Mouse (Mus musculus) forebrain, embryonic 16.5 days (tissue): Measurements from ENCODE around the gene Sox6. TPM values are rescaled to one million over a fixed set of nuclear protein-coding genes. Genes with fewer than 3 reads are reported as not detected.

Source experiments
- ATAC-seq: fragments of 200-750 bp; cut with Nextera tagmentation; 2 replicates; pipeline ENCODE4 v1.8.0; 2017; ENCODE audit warnings: mild to moderate bottlenecking, moderate library complexity
- H3K27ac ChIP-seq: fragments of 300-500 bp; sonication (generic); 2 replicates; pipeline ENCODE4 v1.5.1; 2014; ENCODE audit warnings: low read length, control low read depth
- H3K27me3 ChIP-seq: fragments of 300-500 bp; sonication (generic); replicated peaks from 2 replicates; pipeline ENCODE4 v1.6.1; 2014; ENCODE audit warnings: low read length; ENCODE audit not compliant: control insufficient read depth, insufficient read depth
- H3K36me3 ChIP-seq: fragments of 300-500 bp; sonication (generic); 2 replicates; pipeline ENCODE4 v1.6.1; 2014; ENCODE audit not compliant: control insufficient read depth, insufficient read depth
- H3K4me1 ChIP-seq: fragments of 300-500 bp; sonication (generic); replicated peaks from 2 replicates; pipeline ENCODE4 v1.6.1; 2014; ENCODE audit warnings: low read length; ENCODE audit not compliant: control insufficient read depth, insufficient read depth
- H3K4me2 ChIP-seq: fragments of 300-500 bp; sonication (generic); 2 replicates; pipeline ENCODE4 v1.6.1; 2014; ENCODE audit warnings: mild to moderate bottlenecking, low read length, control low read depth
- H3K4me3 ChIP-seq: fragments of 300-500 bp; sonication (generic); replicated peaks from 2 replicates; pipeline ENCODE4 v1.5.1; 2014; ENCODE audit warnings: mild to moderate bottlenecking, low read length, control low read depth
- H3K9ac ChIP-seq: fragments of 300-500 bp; sonication (generic); replicated peaks from 2 replicates; pipeline ENCODE4 v1.6.1; 2014; ENCODE audit warnings: low read depth, low read length, control low read depth
- H3K9me3 ChIP-seq: fragments of 300-500 bp; sonication (generic); 2 replicates; pipeline ENCODE4 v1.6.1; 2016; ENCODE audit warnings: low read length; ENCODE audit not compliant: control insufficient read depth
- whole genome bisulfite sequencing: fragments of 180-500 bp; shearing (Covaris S2); extraction: QIAGEN DNeasy Blood & Tissue Kit; methylation state at CpG from one replicate; pipeline ENCODE4 v1.1.7; 2014; 5-methylcytosine and 5-hydroxymethylcytosine counted together
- polyA plus RNA-seq: library from polyadenylated mRNA; unstranded; fragments of >200 nt; fragmentation: Nextera tagmentation; extraction: Ambion mirVana; gene quantifications from 2 replicates; pipeline ENCODE4 v1.2.1, GENCODE M21; 2015

Sox6 gene
- polyA plus RNA-seq, 1 experiment from 2014 or later = 96.5 TPM

DNA sequence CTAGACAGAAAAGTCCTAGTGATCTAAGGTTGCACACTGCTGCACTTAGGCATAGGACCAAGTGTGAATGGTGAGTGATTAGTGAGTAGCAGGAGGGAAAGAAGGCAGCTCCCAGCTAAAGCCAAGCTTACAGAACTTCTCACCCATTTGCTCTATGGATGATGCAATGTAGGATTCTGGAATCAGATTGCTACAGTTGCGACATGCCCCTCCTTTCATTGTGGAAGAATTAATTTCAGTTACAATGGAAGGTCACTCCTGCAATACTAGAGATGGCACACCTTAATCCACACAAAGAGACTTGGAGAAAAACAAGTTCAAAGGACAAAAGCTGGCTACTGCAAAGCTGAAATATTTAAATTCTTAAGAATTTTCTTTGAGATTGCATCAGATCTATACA lies 305.8 kb downstream of the Sox6 start:
- no peak overlapping the region for H3K4me2 ChIP-seq
- H3K9me3 ChIP-seq = no peaks in the 10 kb centered on the region
- no peak overlapping the region for H3K27ac ChIP-seq
- 57% methylated on average over 1 of the region's 1 CpGs for WGBS
- H3K36me3 ChIP-seq = no peaks in the 10 kb centered on the region
- ATAC-seq = no peak
- H3K4me1 ChIP-seq = 0 out of 2 replicates have a peak, but pooled peaks cover 4% of the 10 kb centered on the region
- no peaks in the 10 kb centered on the region for H3K27me3 ChIP-seq
- no peak overlapping the region for H3K4me3 ChIP-seq
- no peak overlapping the region for H3K9ac ChIP-seq

DNA sequence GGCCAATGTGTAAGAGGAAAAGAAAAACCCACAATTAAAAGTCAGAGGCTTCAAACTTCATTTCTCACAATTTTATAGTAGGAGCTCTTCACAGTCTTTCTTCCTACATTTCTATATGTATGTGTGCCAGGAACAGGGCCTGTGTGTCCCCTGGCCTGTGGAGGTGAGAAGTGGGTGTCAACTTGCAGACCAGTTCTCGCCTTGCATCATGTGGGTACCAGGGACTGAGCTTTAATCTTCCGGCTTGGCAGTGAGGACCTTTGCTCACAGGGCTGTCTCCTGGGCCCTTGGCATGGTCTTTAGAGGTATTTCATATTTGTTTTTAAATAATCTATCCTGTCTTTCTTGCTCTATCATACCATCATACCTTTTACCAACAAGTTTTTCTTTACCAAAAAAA lies 311.8 kb downstream of the Sox6 start:
- peaks cover 9% of the 10 kb centered on the region for H3K4me1 ChIP-seq
- WGBS = 92% methylated on average over 2 of the region's 2 CpGs
- no peak for ATAC-seq

DNA sequence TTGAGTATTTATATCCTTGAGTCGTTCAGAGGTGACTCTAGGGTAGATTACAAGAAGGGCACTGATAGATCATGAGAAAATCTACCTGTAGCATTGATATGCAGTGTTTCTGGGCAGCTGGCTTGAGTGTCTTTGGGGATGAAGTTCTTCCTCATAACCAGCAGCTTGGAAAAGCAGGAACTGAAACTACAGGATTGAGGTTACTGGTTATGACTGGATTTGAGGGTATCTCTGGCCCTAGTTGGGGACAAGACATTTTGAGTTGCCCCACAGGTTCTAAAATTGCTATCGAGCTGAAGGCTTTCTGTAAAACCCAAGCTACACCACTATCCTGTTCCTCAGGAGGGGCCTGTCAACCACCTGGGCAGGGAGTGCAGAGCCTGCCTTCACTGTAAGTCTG lies 314.2 kb downstream of the Sox6 start:
- no peak for ATAC-seq
- Histone ChIP-seq H3K27ac (no peak overlapping the region), H3K27me3 (no peaks in the 10 kb centered on the region), H3K9me3 (no peaks in the 10 kb centered on the region), H3K4me3 (no peak overlapping the region), H3K4me2 (no peak overlapping the region), H3K4me1 (peaks cover 12% of the 10 kb centered on the region), H3K9ac (no peak overlapping the region), H3K36me3 (no peaks in the 10 kb centered on the region)
- 86% methylated on average over 2 of the region's 2 CpGs for WGBS

More for the DNA sequence above, 311.8 kb downstream of the Sox6 start:
- H3K9me3 ChIP-seq = no peaks in the 10 kb centered on the region
- H3K27me3 ChIP-seq = no peaks in the 10 kb centered on the region
- H3K27ac ChIP-seq = no peak overlapping the region
- H3K4me2 ChIP-seq = no peak overlapping the region
- no peaks in the 10 kb centered on the region for H3K36me3 ChIP-seq
- H3K9ac ChIP-seq = no peak overlapping the region
- H3K4me3 ChIP-seq = no peak overlapping the region

DNA sequence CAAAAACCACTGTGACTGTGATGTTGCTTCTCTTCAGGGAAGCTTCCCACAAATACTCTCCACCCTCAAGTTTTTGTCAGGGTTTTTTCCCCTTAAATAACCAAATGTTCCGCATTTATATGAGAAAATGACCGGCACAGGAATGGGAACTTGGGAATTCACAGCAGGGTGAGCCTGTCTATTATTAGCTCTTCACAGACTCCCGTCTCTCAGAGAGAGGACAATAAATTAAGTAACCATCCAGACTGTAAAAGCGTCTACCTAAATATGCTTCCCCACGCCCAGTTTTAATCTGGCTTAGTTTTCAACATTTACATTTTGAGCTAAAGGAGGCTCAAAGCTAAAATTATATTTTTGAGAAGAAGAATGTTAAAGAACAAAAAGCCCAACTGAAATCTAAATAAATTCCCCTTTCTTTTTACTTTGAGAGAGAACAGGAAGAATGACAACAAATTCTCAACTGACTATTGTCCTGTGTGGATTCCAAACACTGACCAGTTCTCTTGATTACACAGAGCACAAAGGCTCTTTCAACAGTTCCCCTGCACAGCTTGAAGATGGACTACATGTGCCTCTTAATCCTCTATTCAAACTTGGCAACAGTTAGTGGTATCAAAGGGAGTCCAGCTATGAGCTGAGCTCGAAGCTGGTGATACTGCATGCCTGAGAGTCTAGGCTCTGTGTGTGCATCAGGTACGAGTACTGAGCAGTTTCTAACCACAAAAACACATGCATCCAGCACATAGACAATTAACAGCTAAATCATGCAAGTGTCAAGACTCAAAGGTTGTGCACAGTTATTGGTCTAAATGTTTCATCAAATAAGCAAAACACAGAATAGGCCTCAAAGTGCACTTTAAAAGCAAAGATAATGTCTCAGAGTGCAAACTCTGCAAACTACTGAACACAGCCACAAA lies 316.7 kb downstream of the Sox6 start:
- Histone ChIP-seq H3K4me3 (no peak overlapping the region), H3K27me3 (no peaks in the 10 kb centered on the region), H3K36me3 (no peaks in the 10 kb centered on the region), H3K27ac (no peak overlapping the region), H3K4me1 (peaks cover 12% of the 10 kb centered on the region), H3K9me3 (no peaks in the 10 kb centered on the region), H3K9ac (no peak overlapping the region), H3K4me2 (no peak overlapping the region)
- 3% methylated on average over 7 of the region's 7 CpGs for WGBS
- peak; percentile 57; the same call in 1 of the 2 replicates for ATAC-seq

DNA sequence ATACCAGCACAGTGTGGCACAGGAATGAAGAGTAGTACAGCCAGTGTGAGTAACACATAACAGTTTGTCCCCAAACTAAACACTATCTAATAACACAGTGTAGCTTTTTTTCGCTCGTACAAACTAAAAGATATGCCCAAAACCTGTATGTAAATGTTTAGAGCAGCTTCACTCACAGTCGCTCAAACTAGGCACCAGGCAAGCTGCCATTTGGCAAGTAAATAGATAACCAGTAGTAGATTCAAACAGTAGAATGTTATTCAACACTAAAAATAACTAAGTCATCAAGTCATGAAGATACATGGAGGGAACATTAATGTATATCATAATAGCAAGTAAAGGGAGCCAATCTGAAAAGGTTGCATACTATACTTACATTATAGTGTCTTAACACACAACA lies 318.8 kb downstream of the Sox6 start:
- H3K27ac ChIP-seq = no peak overlapping the region
- H3K27me3 ChIP-seq = no peaks in the 10 kb centered on the region
- peaks cover 12% of the 10 kb centered on the region for H3K4me1 ChIP-seq
- ATAC-seq = no peak
- no peak overlapping the region for H3K4me3 ChIP-seq
- no peak overlapping the region for H3K4me2 ChIP-seq
- H3K9me3 ChIP-seq = no peaks in the 10 kb centered on the region
- H3K9ac ChIP-seq = no peak overlapping the region
- 74% methylated on average over 3 of the region's 3 CpGs for WGBS
- no peaks in the 10 kb centered on the region for H3K36me3 ChIP-seq

DNA sequence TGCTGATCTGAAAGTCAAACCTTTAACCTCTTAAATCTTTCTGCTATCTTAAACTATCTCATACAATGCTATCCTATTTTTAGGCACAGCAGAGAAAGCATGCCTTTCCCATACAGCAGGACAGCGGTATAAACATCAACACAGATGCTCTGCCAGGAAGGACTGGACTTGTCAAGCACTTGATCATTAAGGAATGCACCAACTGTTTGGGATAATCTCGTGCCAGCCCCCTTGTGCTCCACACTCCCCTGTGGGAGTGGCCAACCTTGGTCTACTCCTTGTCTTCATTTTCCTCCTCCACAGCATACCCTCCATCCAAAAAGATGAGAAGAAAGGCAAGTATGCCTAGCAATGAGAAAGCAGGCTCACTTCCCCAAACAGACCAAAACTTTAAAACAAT lies 332.5 kb downstream of the Sox6 start:
- Histone ChIP-seq H3K4me1 (peaks cover 18% of the 10 kb centered on the region), H3K36me3 (no peaks in the 10 kb centered on the region), H3K9me3 (no peaks in the 10 kb centered on the region), H3K4me3 (no peak overlapping the region), H3K9ac (no peak overlapping the region), H3K4me2 (no peak overlapping the region), H3K27me3 (no peaks in the 10 kb centered on the region), H3K27ac (0 out of 2 replicates have a peak overlapping the region, but pooled peaks have one; percentile 18)
- 24% methylated on average over 2 of the region's 2 CpGs for WGBS
- peak; percentile 38; the same call in 1 of the 2 replicates for ATAC-seq

DNA sequence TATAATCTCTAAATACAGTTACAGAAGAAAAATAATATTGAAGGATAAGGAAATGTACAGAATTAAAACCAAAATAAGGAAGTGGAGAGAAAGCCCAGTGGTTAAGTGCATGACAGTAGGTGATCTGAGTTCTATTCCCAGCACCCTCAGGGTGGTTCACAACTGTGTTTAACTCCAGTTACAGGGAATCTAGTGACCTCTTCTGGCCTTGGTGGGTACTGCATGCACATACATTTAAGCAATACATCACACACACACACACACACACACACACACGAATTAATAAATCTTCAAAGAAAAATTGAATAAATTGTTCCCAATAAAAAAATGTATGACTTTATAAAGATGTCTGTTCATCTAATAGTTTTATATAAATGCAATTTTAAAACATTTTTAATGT lies 340.5 kb downstream of the Sox6 start:
- 94% methylated on average over 1 of the region's 1 CpGs for WGBS
- no peak for ATAC-seq
- H3K9me3 ChIP-seq = no peaks in the 10 kb centered on the region

DNA sequence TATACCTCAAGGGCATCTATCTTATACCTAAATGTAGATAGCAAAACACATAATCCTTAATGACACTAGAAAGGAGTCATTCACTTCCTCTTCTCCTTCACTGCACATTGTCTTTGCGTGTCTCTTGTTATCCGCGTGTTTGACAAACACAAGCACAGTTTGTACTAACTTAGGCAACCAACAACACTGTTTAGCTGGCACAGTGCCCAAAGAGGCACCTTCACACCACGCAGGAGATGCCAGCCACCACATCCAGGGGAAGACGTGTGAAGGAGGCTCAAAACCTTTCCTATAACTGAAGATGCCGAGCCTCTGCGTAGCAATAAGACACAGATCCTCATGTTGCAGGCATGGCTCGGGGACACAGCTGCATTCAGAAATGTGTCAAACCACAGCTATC lies 345.4 kb downstream of the Sox6 start:
- no peaks in the 10 kb centered on the region for H3K9me3 ChIP-seq
- H3K9ac ChIP-seq = no peak overlapping the region
- WGBS = 51% methylated on average over 8 of the region's 8 CpGs
- H3K27ac ChIP-seq = no peak overlapping the region
- no peaks in the 10 kb centered on the region for H3K36me3 ChIP-seq
- 0 out of 2 replicates have a peak, but pooled peaks cover 6% of the 10 kb centered on the region for H3K4me1 ChIP-seq
- H3K4me2 ChIP-seq = no peak overlapping the region
- no peak overlapping the region for H3K4me3 ChIP-seq
- no peaks in the 10 kb centered on the region for H3K27me3 ChIP-seq
- ATAC-seq = no peak

More for the DNA sequence above, 340.5 kb downstream of the Sox6 start:
- no peak overlapping the region for H3K9ac ChIP-seq
- 0 out of 2 replicates have a peak, but pooled peaks cover 7% of the 10 kb centered on the region for H3K4me1 ChIP-seq
- H3K27me3 ChIP-seq = no peaks in the 10 kb centered on the region
- no peak overlapping the region for H3K4me2 ChIP-seq
- no peaks in the 10 kb centered on the region for H3K36me3 ChIP-seq
- H3K27ac ChIP-seq = no peak overlapping the region
- H3K4me3 ChIP-seq = no peak overlapping the region

DNA sequence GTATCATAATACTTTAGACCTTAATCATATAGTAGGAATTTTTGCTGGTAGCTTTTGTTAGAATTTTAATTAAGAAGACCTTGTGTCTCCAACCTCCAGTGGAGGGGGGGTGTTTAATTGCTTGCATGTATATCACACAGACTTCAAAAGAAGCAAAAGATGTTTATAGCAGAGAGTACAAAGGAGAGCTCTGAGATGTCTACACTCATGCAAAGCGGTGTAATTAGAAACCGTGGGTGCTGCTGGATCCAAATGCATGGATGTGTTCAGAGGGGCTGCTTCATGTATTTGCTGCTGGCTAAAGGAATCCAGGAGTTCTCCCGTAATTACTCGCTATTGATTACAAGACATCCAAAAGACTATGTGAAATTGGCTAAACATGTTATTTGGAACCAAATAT lies 347.5 kb downstream of the Sox6 start:
- H3K4me3 ChIP-seq = no peak overlapping the region
- H3K27ac ChIP-seq = no peak overlapping the region
- ATAC-seq = no peak
- peaks cover 11% of the 10 kb centered on the region; the same call in 1 of the 2 replicates for H3K4me1 ChIP-seq
- no peaks in the 10 kb centered on the region for H3K36me3 ChIP-seq
- H3K9me3 ChIP-seq = no peaks in the 10 kb centered on the region
- H3K9ac ChIP-seq = no peak overlapping the region
- H3K27me3 ChIP-seq = no peaks in the 10 kb centered on the region
- 13% methylated on average over 4 of the region's 4 CpGs for WGBS
- H3K4me2 ChIP-seq = no peak overlapping the region
